Mouse (Mus musculus) erythroblast, embryonic 14.5 days (primary cell): ENCODE data around the gene Pex16. TPM values are rescaled to one million over a fixed set of nuclear protein-coding genes. Genes with fewer than 3 reads are reported as not detected.

Source experiments
- H3K27me3 ChIP-seq: 2 replicates; pipeline ENCODE4 v1.6.1; 2012; ENCODE audit warnings: inconsistent platforms; ENCODE audit not compliant: control insufficient read depth
- H3K36me3 ChIP-seq: 2 replicates; pipeline ENCODE4 v1.6.1; 2012; ENCODE audit warnings: mild to moderate bottlenecking, inconsistent platforms; ENCODE audit not compliant: control insufficient read depth
- H3K4me1 ChIP-seq: 2 replicates; pipeline ENCODE4 v1.6.1; 2012; ENCODE audit warnings: inconsistent platforms; ENCODE audit not compliant: control insufficient read depth
- H3K4me3 ChIP-seq: replicated peaks from 2 replicates; pipeline ENCODE3; 2012; ENCODE audit warnings: moderate library complexity, mild to moderate bottlenecking, inconsistent platforms
- H3K9me3 ChIP-seq: 2 replicates; pipeline ENCODE4 v1.6.1; 2012; ENCODE audit warnings: low read length, inconsistent platforms, mixed read lengths; ENCODE audit not compliant: control insufficient read depth
- GATA1 ChIP-seq: IDR thresholded peaks from 2 replicates; pipeline ENCODE4 v1.6.1; 2012; ENCODE audit warnings: low read length, inconsistent platforms, mixed read lengths
- TAL1 ChIP-seq: IDR thresholded peaks from 3 replicates; pipeline ENCODE4 v1.6.1; 2012; ENCODE audit warnings: low read length, inconsistent platforms, mixed read lengths
- polyA plus RNA-seq: library from polyadenylated mRNA; stranded (reverse); fragments of >175 nt; gene quantifications from 2 replicates; pipeline ENCODE4 v1.2.3, GENCODE M21; 2012

The Pex16 gene
- polyA plus RNA-seq, 1 experiment, result 2.6 TPM

- Histone ChIP-seq H3K4me3 (no peak overlapping the region), H3K36me3 (peaks cover 9% of the 10 kb centered on the region; the same call in 1 of the 2 replicates), H3K4me1 (peaks cover 3% of the 10 kb centered on the region), H3K27me3 (peaks cover 11% of the 10 kb centered on the region), H3K9me3 (no peaks in the 10 kb centered on the region)
- TF ChIP-seq TAL1, result no peak
- TF ChIP-seq GATA1, result no peak
These were observed 10.4 kb upstream of the Pex16 start for GRCm38 (mm10) chr2:92364086-92364485.

- Histone ChIP-seq H3K36me3 (peaks cover 5% of the 10 kb centered on the region; the same call in 1 of the 2 replicates), H3K9me3 (no peaks in the 10 kb centered on the region), H3K27me3 (peaks cover 25% of the 10 kb centered on the region), H3K4me1 (peaks cover 3% of the 10 kb centered on the region), H3K4me3 (no peak overlapping the region)
- TF ChIP-seq TAL1, result no peak
- no peak for TF ChIP-seq GATA1
These were observed 8.9 kb upstream of the Pex16 start for GRCm38 (mm10) chr2:92365568-92365967.

GRCm38 (mm10) chr2:92367383-92368029, 7.0 kb upstream of the Pex16 start:
- TF ChIP-seq TAL1 (no peak), GATA1 (no peak)
- peaks cover 6% of the 10 kb centered on the region for H3K4me1 ChIP-seq
- H3K27me3 ChIP-seq, result peaks cover 45% of the 10 kb centered on the region
- H3K36me3 ChIP-seq, result peaks cover 5% of the 10 kb centered on the region; the same call in 1 of the 2 replicates
- no peak overlapping the region for H3K4me3 ChIP-seq
- H3K9me3 ChIP-seq, result no peaks in the 10 kb centered on the region

- Histone ChIP-seq H3K36me3 (peaks cover 4% of the 10 kb centered on the region; the same call in 1 of the 2 replicates), H3K4me3 (peak overlapping the region; percentile 51), H3K9me3 (no peaks in the 10 kb centered on the region), H3K27me3 (peaks cover 59% of the 10 kb centered on the region), H3K4me1 (peaks cover 16% of the 10 kb centered on the region)
- no peak for TF ChIP-seq TAL1
- TF ChIP-seq GATA1, result no peak
These were observed 4.1 kb upstream of the Pex16 start for GRCm38 (mm10) chr2:92370375-92370774.

- peaks cover 59% of the 10 kb centered on the region for H3K27me3 ChIP-seq
- H3K36me3 ChIP-seq, result no peaks in the 10 kb centered on the region; the same call in 1 of the 2 replicates
- H3K9me3 ChIP-seq, result no peaks in the 10 kb centered on the region
- TF ChIP-seq GATA1 (no peak), TAL1 (no peak)
- H3K4me1 ChIP-seq, result peaks cover 23% of the 10 kb centered on the region
- peak overlapping the region; percentile 51 for H3K4me3 ChIP-seq
These were observed 3.4 kb upstream of the Pex16 start for GRCm38 (mm10) chr2:92370821-92371805.

- no peak overlapping the region for H3K4me3 ChIP-seq
- H3K27me3 ChIP-seq, result peaks cover 59% of the 10 kb centered on the region
These were observed 2.3 kb upstream of the Pex16 start for GRCm38 (mm10) chr2:92371971-92372690.

GRCm38 (mm10) chr2:92372767-92373436, 1.6 kb upstream of the Pex16 start:
- TF ChIP-seq TAL1, result no peak
- no peak for TF ChIP-seq GATA1
- Histone ChIP-seq H3K4me1 (peaks cover 31% of the 10 kb centered on the region), H3K36me3 (peaks cover 14% of the 10 kb centered on the region), H3K27me3 (peaks cover 55% of the 10 kb centered on the region), H3K9me3 (no peaks in the 10 kb centered on the region), H3K4me3 (no peak overlapping the region)

More at GRCm38 (mm10) chr2:92371971-92372690, 2.3 kb upstream of the Pex16 start:
- TF ChIP-seq GATA1 (no peak), TAL1 (no peak)
- peaks cover 7% of the 10 kb centered on the region for H3K36me3 ChIP-seq
- H3K4me1 ChIP-seq, result peaks cover 29% of the 10 kb centered on the region
- H3K9me3 ChIP-seq, result no peaks in the 10 kb centered on the region

GRCm38 (mm10) chr2:92373437-92373813, 1.1 kb upstream of the Pex16 start:
- no peak overlapping the region for H3K4me3 ChIP-seq
- H3K9me3 ChIP-seq, result no peaks in the 10 kb centered on the region
- TF ChIP-seq GATA1, result no peak
- TF ChIP-seq TAL1, result no peak
- H3K36me3 ChIP-seq, result peaks cover 20% of the 10 kb centered on the region
- peaks cover 54% of the 10 kb centered on the region for H3K27me3 ChIP-seq
- peaks cover 31% of the 10 kb centered on the region for H3K4me1 ChIP-seq
